Mouse (Mus musculus): Measurements from ENCODE around the gene Chn2. TPM values are rescaled to one million over a fixed set of nuclear protein-coding genes. Genes with fewer than 3 reads are reported as not detected.

The Chn2 gene
- total and polyA plus RNA-seq, 3 experiments = not detected

DNA sequence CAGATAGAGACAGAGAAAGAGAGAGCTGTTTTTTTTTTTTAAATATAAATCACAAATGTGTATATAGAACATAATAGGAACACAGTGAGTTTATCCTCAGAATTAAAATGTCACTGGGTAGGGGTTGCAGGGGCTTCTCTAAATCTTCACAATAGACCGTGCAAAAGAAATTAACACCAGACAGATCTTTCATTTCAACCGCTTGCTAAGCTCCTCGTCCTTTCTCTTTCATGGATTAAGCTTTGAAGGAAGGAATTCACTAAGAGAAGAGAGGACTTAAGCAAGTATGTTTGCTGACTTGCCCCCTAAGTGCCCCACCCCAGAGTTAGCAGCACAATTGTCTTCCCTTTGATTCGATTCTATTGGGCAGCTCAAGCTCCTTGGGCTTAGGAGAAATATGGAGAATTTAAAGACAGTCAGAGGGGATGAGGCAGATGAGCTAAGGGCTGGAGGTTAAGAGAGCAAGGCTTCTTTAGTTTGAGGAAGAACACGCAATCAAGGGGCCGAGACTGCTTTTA is 166.9 kb downstream of the Chn2 start:
- no peak overlapping the region for H3K9ac ChIP-seq (ENCODE audit: control insufficient read depth, low read depth, low read length, poor library complexity, severe bottlenecking)
- no peak for TF ChIP-seq MXI1 (IDR thresholded peaks at IDR 0.05; ENCODE audit: low read depth, low read length)
- no peak for TF ChIP-seq ZMIZ1 (IDR thresholded peaks at IDR 0.05; ENCODE audit: low read depth, low read length)
- TF ChIP-seq POLR2A (IDR thresholded peaks at IDR 0.05; ENCODE audit: control insufficient read depth in 1 of 2, insufficient read depth in 1 of 2, low read depth in 1 of 2, low read length in 2 of 2, poor library complexity in 1 of 2) = no peak
- TF ChIP-seq TCF12 (IDR thresholded peaks at IDR 0.05; ENCODE audit: low read depth, low read length) = no peak
- TF ChIP-seq SMC3 (IDR thresholded peaks at IDR 0.05; ENCODE audit: low read depth, low read length) = no peak
- no peak for TF ChIP-seq MEF2A (IDR thresholded peaks at IDR 0.05; ENCODE audit: extremely low read depth, insufficient replicate concordance, low read depth, low read length, poor library complexity, severe bottlenecking)
- no peak for TF ChIP-seq NELFE (IDR thresholded peaks at IDR 0.05; ENCODE audit: low read depth, low read length)
- TF ChIP-seq KAT2A (conservative IDR thresholded peaks at IDR 0.05; ENCODE audit: low read depth, low read length) = no peak
- no peak for TF ChIP-seq CHD2 (IDR thresholded peaks at IDR 0.05; ENCODE audit: low read length)
- TF ChIP-seq MAZ (IDR thresholded peaks at IDR 0.05; ENCODE audit: low read depth, low read length) = no peak
- no peaks in the 10 kb centered on the region for H3K9me3 ChIP-seq (replicated peaks; ENCODE audit: insufficient read depth, low read length)
- H3K79me2 ChIP-seq (ENCODE audit: control insufficient read depth, insufficient read depth, low read length, poor library complexity) = no peaks in the 10 kb centered on the region
- no peak overlapping the region for H3K4me3 ChIP-seq (ENCODE audit: control insufficient read depth in 1 of 2, insufficient read depth in 1 of 2, low read depth in 2 of 2, low read length in 2 of 2)
- no peak for DNase-seq (ENCODE audit: low read depth, low spot score)
- H3K36me3 ChIP-seq (ENCODE audit: control insufficient read depth in 1 of 2, insufficient read depth in 2 of 2, low read length in 2 of 2) = no peaks in the 10 kb centered on the region
- no peak overlapping the region for H3K27ac ChIP-seq (ENCODE audit: control insufficient read depth, low read depth, low read length)
- no peaks in the 10 kb centered on the region; a peak in 1 of 4 replicates for H3K27me3 ChIP-seq (ENCODE audit: control insufficient read depth in 1 of 2, insufficient read depth in 2 of 2, low read length in 2 of 2)
- H3K4me1 ChIP-seq (ENCODE audit: control insufficient read depth in 1 of 2, insufficient read depth in 2 of 2, low read length in 2 of 2) = no peaks in the 10 kb centered on the region

- Histone ChIP-seq H3K79me2 (ENCODE audit: control insufficient read depth, insufficient read depth, low read length, poor library complexity) (no peaks in the 10 kb centered on the region), H3K4me1 (ENCODE audit: control insufficient read depth in 1 of 2, insufficient read depth in 2 of 2, low read length in 2 of 2) (no peaks in the 10 kb centered on the region), H3K4me3 (ENCODE audit: control insufficient read depth in 1 of 2, insufficient read depth in 1 of 2, low read depth in 2 of 2, low read length in 2 of 2) (no peak overlapping the region), H3K27me3 (ENCODE audit: control insufficient read depth in 1 of 2, insufficient read depth in 2 of 2, low read length in 2 of 2) (no peaks in the 10 kb centered on the region), H3K9me3 (replicated peaks; ENCODE audit: insufficient read depth, low read length) (no peaks in the 10 kb centered on the region), H3K27ac (ENCODE audit: control insufficient read depth, low read depth, low read length) (no peak overlapping the region), H3K36me3 (ENCODE audit: control insufficient read depth in 1 of 2, insufficient read depth in 2 of 2, low read length in 2 of 2) (no peaks in the 10 kb centered on the region), H3K9ac (ENCODE audit: control insufficient read depth, low read depth, low read length, poor library complexity, severe bottlenecking) (no peak overlapping the region)
- TF ChIP-seq CHD2 (IDR thresholded peaks at IDR 0.05; ENCODE audit: low read length) (no peak), MYB (IDR thresholded peaks at IDR 0.05; ENCODE audit: low read depth, low read length) (no peak), CHD1 (IDR thresholded peaks at IDR 0.05; ENCODE audit: low read depth, low read length) (no peak), MYC (IDR thresholded peaks at IDR 0.05; ENCODE audit: low read depth, low read length) (no peak), E2F4 (IDR thresholded peaks at IDR 0.05; ENCODE audit: borderline replicate concordance, low read depth, low read length) (no peak), MXI1 (IDR thresholded peaks at IDR 0.05; ENCODE audit: low read depth, low read length) (no peak), ZMIZ1 (IDR thresholded peaks at IDR 0.05; ENCODE audit: low read depth, low read length) (no peak), SMC3 (IDR thresholded peaks at IDR 0.05; ENCODE audit: low read depth, low read length) (no peak), MAFK (IDR thresholded peaks at IDR 0.05; ENCODE audit: borderline replicate concordance, low read depth, low read length) (no peak), BHLHE40 (IDR thresholded peaks at IDR 0.05; ENCODE audit: borderline replicate concordance, low read depth, low read length) (no peak), USF1 (IDR thresholded peaks at IDR 0.05; ENCODE audit: low read depth, low read length) (no peak), ZNF384 (IDR thresholded peaks at IDR 0.05; ENCODE audit: low read depth, low read length) (no peak), MAX (IDR thresholded peaks at IDR 0.05; ENCODE audit: low read length) (no peak), POLR2AphosphoS5 (IDR thresholded peaks at IDR 0.05; ENCODE audit: borderline replicate concordance, low read depth, low read length) (no peak), NELFE (IDR thresholded peaks at IDR 0.05; ENCODE audit: low read depth, low read length) (no peak), RCOR1 (IDR thresholded peaks at IDR 0.05; ENCODE audit: low read depth, low read length) (no peak), POLR2A (IDR thresholded peaks at IDR 0.05; ENCODE audit: control insufficient read depth in 1 of 2, insufficient read depth in 1 of 2, low read depth in 1 of 2, low read length in 2 of 2, poor library complexity in 1 of 2) (no peak), CTCF (IDR thresholded peaks at IDR 0.05 in 2 of 3, conservative IDR thresholded peaks at IDR 0.05 in 1 of 3; ENCODE audit: control insufficient read depth in 1 of 3, insufficient read depth in 1 of 3, low read depth in 2 of 3, low read length in 3 of 3, poor library complexity in 1 of 3, severe bottlenecking in 1 of 3) (no peak), RAD21 (IDR thresholded peaks at IDR 0.05; ENCODE audit: low read depth, low read length) (no peak), NRF1 (IDR thresholded peaks at IDR 0.05; ENCODE audit: insufficient read depth, low read depth, low read length, poor library complexity, severe bottlenecking) (no peak)
- DNase-seq (ENCODE audit: low read depth, low spot score) = no peak
These were observed 169.4 kb downstream of the Chn2 start for GRCm38 (mm10) chr6:54208786-54209185.
